Mouse (Mus musculus) layer of hippocampus, postnatal 36 days (tissue): ENCODE measurements around the gene Ces2e. TPM values are rescaled to one million over a fixed set of nuclear protein-coding genes. Genes with fewer than 3 reads are reported as not detected.
"Not testable (repeated sequence)": the region's sequence is repeated elsewhere in the genome, so short reads cannot be mapped to it uniquely, and the experiment has no call there.

ENCODE experiments used
- DNase-seq, 2 experiments: peaks; one replicate each; pipeline ENCODE4 v3.0.0; 2022
- total RNA-seq, 2 experiments: library from RNA; stranded (reverse); gene quantifications; 2 replicates each; pipeline ENCODE4 v1.2.3; 2021

The Ces2e gene
- total RNA-seq, result not detected

- no peak for DNase-seq
These were observed at the start of gene Ces2e for GRCm38 (mm10) chr8:104925972-104926596. TSS of gene Ces2e (plus strand) at chr8:104926260.

- DNase-seq, result not testable (repeated sequence)
These were observed 39.7 kb upstream of the Ces2e start for GRCm38 (mm10) chr8:104886223-104886926.

- DNase-seq, result no peak
These were observed 24.3 kb upstream of the Ces2e start for GRCm38 (mm10) chr8:104901746-104902145.

- no peak for DNase-seq
These were observed 18.9 kb upstream of the Ces2e start for GRCm38 (mm10) chr8:104907111-104907510.

- DNase-seq, result peak; percentile 5 to 17
These were observed 17.0 kb upstream of the Ces2e start for GRCm38 (mm10) chr8:104909021-104909420.

GRCm38 (mm10) chr8:104909651-104910050 lies 16.4 kb upstream of the Ces2e start:
- not testable (repeated sequence) for DNase-seq

- DNase-seq, result no peak
These were observed 1.2 kb downstream of the Ces2e start for GRCm38 (mm10) chr8:104927301-104927700.

GRCm38 (mm10) chr8:104944665-104945064 lies 18.6 kb downstream of the Ces2e start:
- no peak for DNase-seq

- DNase-seq, result no peak
These were observed 21.0 kb downstream of the Ces2e start, which contains the start of gene Ces2f for GRCm38 (mm10) chr8:104947056-104947455. TSS of gene Ces2f (plus strand) at chr8:104947356.

GRCm38 (mm10) chr8:104949031-104949430 lies 23.0 kb downstream of the Ces2e start:
- no peak for DNase-seq

- no peak for DNase-seq
These were observed 35.5 kb downstream of the Ces2e start, which contains the start of gene Ces2g for GRCm38 (mm10) chr8:104961537-104961961. TSS of gene Ces2g (plus strand) at chr8:104961718.

GRCm38 (mm10) chr8:104962229-104962901 lies 36.3 kb downstream of the Ces2e start:
- DNase-seq, result no peak

GRCm38 (mm10) chr8:104963375-104963894 lies 37.4 kb downstream of the Ces2e start:
- no peak for DNase-seq

GRCm38 (mm10) chr8:104984126-104984525 lies 58.1 kb downstream of the Ces2e start:
- no peak for DNase-seq

Other genes starting within 250 kb of the Ces2e start
- gene Ces2a, start 192.3 kb upstream of the Ces2e start, total RNA-seq, result not detected
- under 1 TPM in 1 of 2 experiments, not detected in 1; 0.22 TPM for gene Ces2b, start 94.7 kb upstream of the Ces2e start, total RNA-seq
- gene Ces2c, start 79.2 kb upstream of the Ces2e start, total RNA-seq, result not detected
- not detected for gene Ces2f, start 21.1 kb downstream of the Ces2e start, total RNA-seq
- gene Ces2g, start 35.5 kb downstream of the Ces2e start, total RNA-seq, result not detected
- gene Ces2h, start 74.6 kb downstream of the Ces2e start, total RNA-seq, result not detected
- gene Ces3a, start 122.3 kb downstream of the Ces2e start, total RNA-seq, result not detected
- not detected for gene Ces3b, start 157.5 kb downstream of the Ces2e start, total RNA-seq
- not detected for gene Ces4a, start 205.5 kb downstream of the Ces2e start, total RNA-seq
- gene Cbfb, start 244.4 kb downstream of the Ces2e start, total RNA-seq, result 10 to 100 TPM; 20.1 to 24.7 TPM